ENCODE assay signal across 32 mouse cellular contexts in the genomic region with DNA sequence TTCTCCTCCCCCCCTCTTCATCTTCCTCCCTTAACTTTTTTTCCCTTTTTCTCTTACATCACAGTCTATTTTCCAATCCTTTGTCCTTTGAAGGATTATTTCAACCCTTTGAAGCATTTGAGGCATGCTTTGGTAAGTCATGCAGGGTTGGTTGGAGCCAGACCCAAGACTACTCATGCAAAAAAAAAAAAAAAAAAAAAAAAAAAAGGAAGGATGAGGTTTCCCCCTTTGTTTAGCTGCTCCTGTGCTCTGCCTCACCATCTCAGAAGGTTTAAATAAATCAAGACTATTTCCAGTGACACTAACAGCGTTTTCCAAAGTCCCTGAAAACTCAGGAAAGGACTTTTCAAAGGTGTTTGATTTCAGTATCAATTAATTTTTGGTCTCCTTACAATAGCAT.
"Had no signal": no experiment of that assay in that cellular context is flagged by ENCODE, and none has a peak within 500 bp of the region (broad histone marks: within the 10 kb centered on the region; RNA-seq: fewer than 3 reads in every experiment).

No protein-coding gene starts in this region.

- H3K36me3 ChIP-seq: limb, embryonic 10.5 days; limb, embryonic 12.5 days; limb, embryonic 13.5 days; limb, embryonic 15.5 days; liver, embryonic 12.5 days; liver, embryonic 13.5 days; liver, embryonic 15.5 days; lung, embryonic 15.5 days; midbrain, embryonic 10.5 days; midbrain, embryonic 12.5 days; midbrain, embryonic 13.5 days; midbrain, embryonic 15.5 days; neural tube, embryonic 12.5 days; neural tube, embryonic 13.5 days had no signal

- H3K9ac ChIP-seq: limb, embryonic 12.5 days; limb, embryonic 13.5 days; limb, embryonic 15.5 days; liver, embryonic 12.5 days; liver, embryonic 13.5 days; liver, embryonic 14.5 days; liver, embryonic 15.5 days; liver, postnatal 0 days; lung, embryonic 14.5 days; lung, embryonic 15.5 days; midbrain, embryonic 12.5 days; midbrain, embryonic 13.5 days; midbrain, embryonic 15.5 days; neural tube, embryonic 12.5 days; neural tube, embryonic 13.5 days had no signal

- H3K4me1 ChIP-seq: limb, embryonic 10.5 days; limb, embryonic 12.5 days; limb, embryonic 13.5 days; limb, embryonic 15.5 days; liver, embryonic 12.5 days; liver, embryonic 13.5 days; liver, embryonic 15.5 days; lung, embryonic 15.5 days; megakaryocyte, embryonic 14.5 days; midbrain, embryonic 12.5 days; midbrain, embryonic 13.5 days; midbrain, embryonic 15.5 days; neural tube, embryonic 12.5 days; neural tube, embryonic 13.5 days had no signal

- DNase-seq: left cerebral cortex, postnatal 4 days; liver; liver, embryonic 13.5 days; liver, postnatal 0 days; lung, adult 18-20 months; lung, adult 2 months; lung, embryonic 14.5 days; lung, postnatal 10 days; lung, postnatal 14 days; lung, postnatal 36 days; lung, postnatal 4 days had no signal

- H3K4me2 ChIP-seq: limb, embryonic 12.5 days; limb, embryonic 13.5 days; limb, embryonic 15.5 days; liver, embryonic 11.5 days; liver, embryonic 12.5 days; liver, embryonic 13.5 days; liver, embryonic 15.5 days; lung, embryonic 14.5 days; lung, embryonic 15.5 days; midbrain, embryonic 11.5 days; midbrain, embryonic 12.5 days; midbrain, embryonic 13.5 days; midbrain, embryonic 15.5 days; neural tube, embryonic 12.5 days; neural tube, embryonic 13.5 days had no signal

- H3K27ac ChIP-seq: limb, embryonic 10.5 days; limb, embryonic 12.5 days; limb, embryonic 13.5 days; limb, embryonic 15.5 days; liver, embryonic 12.5 days; liver, embryonic 13.5 days; liver, embryonic 14.5 days; liver, embryonic 15.5 days; lung, embryonic 15.5 days; macrophage; midbrain, embryonic 12.5 days; midbrain, embryonic 13.5 days; midbrain, embryonic 15.5 days; neural tube, embryonic 12.5 days; neural tube, embryonic 13.5 days had no signal

- H3K9me3 ChIP-seq: limb, embryonic 10.5 days; limb, embryonic 12.5 days; limb, embryonic 13.5 days; limb, embryonic 15.5 days; liver, embryonic 12.5 days; liver, embryonic 13.5 days; liver, embryonic 15.5 days; lung, embryonic 15.5 days; megakaryocyte, embryonic 14.5 days; midbrain, embryonic 10.5 days; midbrain, embryonic 12.5 days; midbrain, embryonic 13.5 days; midbrain, embryonic 15.5 days; neural tube, embryonic 12.5 days; neural tube, embryonic 13.5 days had no signal

- ATAC-seq: liver, embryonic 12.5 days; liver, postnatal 0 days; lung, postnatal 0 days; midbrain, embryonic 13.5 days; midbrain, embryonic 15.5 days; midbrain, embryonic 16.5 days had no signal

- H3K4me3 ChIP-seq: limb, embryonic 10.5 days; limb, embryonic 12.5 days; limb, embryonic 13.5 days; limb, embryonic 15.5 days; liver, embryonic 12.5 days; liver, embryonic 13.5 days; liver, embryonic 15.5 days; lung, embryonic 15.5 days; megakaryocyte, embryonic 14.5 days; midbrain, embryonic 10.5 days; midbrain, embryonic 12.5 days; midbrain, embryonic 13.5 days; midbrain, embryonic 15.5 days; myocyte; neural tube, embryonic 12.5 days; neural tube, embryonic 13.5 days had no signal

- H3K27me3 ChIP-seq: limb, embryonic 12.5 days; limb, embryonic 13.5 days; limb, embryonic 15.5 days; liver, embryonic 12.5 days; liver, embryonic 13.5 days; liver, embryonic 15.5 days; lung, embryonic 15.5 days; megakaryocyte, embryonic 14.5 days; midbrain, embryonic 12.5 days; midbrain, embryonic 13.5 days; midbrain, embryonic 15.5 days; neural tube, embryonic 12.5 days; neural tube, embryonic 13.5 days had no signal
